8 mouse cellular contexts compared by ENCODE assay signal in genomic region chr15:85625666-85626279, GRCm38 (mm10). TPM values are rescaled to one million over a fixed set of nuclear protein-coding genes. Genes with fewer than 3 reads are reported as not detected.
DNase-seq lines count a peak whose midpoint lies in the region; ATAC-seq lines count a peak whose summit lies in the region.

No protein-coding gene starts in this region.

- peak overlapping the region; percentile 44 for H3K4me3 ChIP-seq in heart, embryonic 15.5 days
- peak overlapping the region; percentile 32 for H3K4me3 ChIP-seq in liver, embryonic 15.5 days (replicated peaks)
- H3K4me3 ChIP-seq in neural tube, embryonic 14.5 days (ENCODE audit: low read depth, low read length): peak overlapping the region; percentile 45

- peak; percentile 62 to 67 for DNase-seq in cerebellum, postnatal 25 days
- DNase-seq in cerebellum, adult 8-10 months: no peak
- DNase-seq in embryo, embryonic 10.5 days (ENCODE audit: low spot score): peak; percentile 73
- peak; percentile 80 for DNase-seq in kidney, postnatal 14 days
- no peak for DNase-seq in thymus, postnatal 36 days

- H3K9me3 ChIP-seq in heart, embryonic 15.5 days (replicated peaks): no peaks in the 10 kb centered on the region; the same call in 1 of the 2 replicates
- no peaks in the 10 kb centered on the region for H3K9me3 ChIP-seq in liver, embryonic 15.5 days (replicated peaks)
- H3K9me3 ChIP-seq in neural tube, embryonic 14.5 days (ENCODE audit: control insufficient read depth, low read length): no peaks in the 10 kb centered on the region

- ATAC-seq in heart, embryonic 15.5 days (replicated peaks; ENCODE audit: insufficient number of reproducible peaks, insufficient read depth, low FRiP score, low read depth): peak; percentile 18; the same call in 1 of the 2 replicates
- no peak for ATAC-seq in liver, embryonic 15.5 days (ENCODE audit: insufficient read depth)
- ATAC-seq in neural tube, embryonic 14.5 days (ENCODE audit: low read depth): peak; percentile 85

- H3K27ac ChIP-seq in heart, embryonic 15.5 days: no peak overlapping the region
- H3K27ac ChIP-seq in liver, embryonic 15.5 days (replicated peaks): no peak overlapping the region
- H3K27ac ChIP-seq in neural tube, embryonic 14.5 days (ENCODE audit: low read depth, low read length): peak overlapping the region; percentile 80

- peak overlapping the region; percentile 60 for H3K9ac ChIP-seq in heart, embryonic 15.5 days
- no peak overlapping the region for H3K9ac ChIP-seq in liver, embryonic 15.5 days
- H3K9ac ChIP-seq in neural tube, embryonic 14.5 days (replicated peaks; ENCODE audit: low read depth, low read length): peak overlapping the region; percentile 76

- WGBS in heart, embryonic 15.5 days: 3% methylated on average over 66 of the region's 68 CpGs
- 4% methylated on average over 68 of the region's 68 CpGs for WGBS in liver, embryonic 15.5 days (ENCODE audit: insufficient replicate concordance)
- 1% methylated on average over 61 of the region's 68 CpGs for WGBS in neural tube, embryonic 14.5 days

- peak overlapping the region; percentile 70 for H3K4me2 ChIP-seq in heart, embryonic 15.5 days
- H3K4me2 ChIP-seq in liver, embryonic 15.5 days: peak overlapping the region; percentile 55
- peak overlapping the region; percentile 86 for H3K4me2 ChIP-seq in neural tube, embryonic 14.5 days (ENCODE audit: low read depth, low read length)

- H3K36me3 ChIP-seq in heart, embryonic 15.5 days: no peaks in the 10 kb centered on the region
- H3K36me3 ChIP-seq in liver, embryonic 15.5 days (replicated peaks): no peaks in the 10 kb centered on the region
- H3K36me3 ChIP-seq in neural tube, embryonic 14.5 days (ENCODE audit: control insufficient read depth, insufficient read depth, low read length): no peaks in the 10 kb centered on the region

- peaks cover 52% of the 10 kb centered on the region for H3K27me3 ChIP-seq in heart, embryonic 15.5 days
- peaks cover 86% of the 10 kb centered on the region for H3K27me3 ChIP-seq in liver, embryonic 15.5 days
- no peaks in the 10 kb centered on the region for H3K27me3 ChIP-seq in neural tube, embryonic 14.5 days (ENCODE audit: control insufficient read depth, insufficient read depth, low read length)

- H3K4me1 ChIP-seq in heart, embryonic 15.5 days (replicated peaks): peaks cover 10% of the 10 kb centered on the region
- H3K4me1 ChIP-seq in liver, embryonic 15.5 days (replicated peaks): 0 out of 2 replicates have a peak, but pooled peaks cover 6% of the 10 kb centered on the region
- 0 out of 2 replicates have a peak, but pooled peaks cover 5% of the 10 kb centered on the region for H3K4me1 ChIP-seq in neural tube, embryonic 14.5 days (ENCODE audit: control insufficient read depth, insufficient read depth, low read length)

RNA-seq across cellular contexts. Expression of gene Wnt7b, which starts 43.5 kb away (rescaled TPM):
- polyA plus RNA-seq in heart, embryonic 15.5 days (2015; fragmentation: Nextera tagmentation; extraction: Ambion mirVana): 1.3 and 5.2 TPM in 2 replicates
- polyA plus RNA-seq in liver, embryonic 15.5 days (2015; fragmentation: Nextera tagmentation; extraction: Ambion mirVana): 0.18 and 0.21 TPM in 2 replicates
- 17.3 and 25.0 TPM in 2 replicates for polyA plus RNA-seq in neural tube, embryonic 14.5 days (2014; fragmentation: Nextera tagmentation; extraction: Ambion mirVana)

Comparison
In these comparisons a context has a peak if more than half of its experiments do, and no peak if none do; other contexts are left out.
1. DNase-seq: peak in cerebellum, postnatal 25 days (2 of 2), embryo, embryonic 10.5 days (single experiment) and kidney, postnatal 14 days (single experiment); none in cerebellum, adult 8-10 months (single experiment) and thymus, postnatal 36 days (0 of 2).
2. Peak in every context shown above with its lines, with median percentiles within 50 percentile points of each other: H3K4me2 ChIP-seq and H3K4me3 ChIP-seq.